8 mouse cellular contexts compared by ENCODE assay signal in the genomic region with DNA sequence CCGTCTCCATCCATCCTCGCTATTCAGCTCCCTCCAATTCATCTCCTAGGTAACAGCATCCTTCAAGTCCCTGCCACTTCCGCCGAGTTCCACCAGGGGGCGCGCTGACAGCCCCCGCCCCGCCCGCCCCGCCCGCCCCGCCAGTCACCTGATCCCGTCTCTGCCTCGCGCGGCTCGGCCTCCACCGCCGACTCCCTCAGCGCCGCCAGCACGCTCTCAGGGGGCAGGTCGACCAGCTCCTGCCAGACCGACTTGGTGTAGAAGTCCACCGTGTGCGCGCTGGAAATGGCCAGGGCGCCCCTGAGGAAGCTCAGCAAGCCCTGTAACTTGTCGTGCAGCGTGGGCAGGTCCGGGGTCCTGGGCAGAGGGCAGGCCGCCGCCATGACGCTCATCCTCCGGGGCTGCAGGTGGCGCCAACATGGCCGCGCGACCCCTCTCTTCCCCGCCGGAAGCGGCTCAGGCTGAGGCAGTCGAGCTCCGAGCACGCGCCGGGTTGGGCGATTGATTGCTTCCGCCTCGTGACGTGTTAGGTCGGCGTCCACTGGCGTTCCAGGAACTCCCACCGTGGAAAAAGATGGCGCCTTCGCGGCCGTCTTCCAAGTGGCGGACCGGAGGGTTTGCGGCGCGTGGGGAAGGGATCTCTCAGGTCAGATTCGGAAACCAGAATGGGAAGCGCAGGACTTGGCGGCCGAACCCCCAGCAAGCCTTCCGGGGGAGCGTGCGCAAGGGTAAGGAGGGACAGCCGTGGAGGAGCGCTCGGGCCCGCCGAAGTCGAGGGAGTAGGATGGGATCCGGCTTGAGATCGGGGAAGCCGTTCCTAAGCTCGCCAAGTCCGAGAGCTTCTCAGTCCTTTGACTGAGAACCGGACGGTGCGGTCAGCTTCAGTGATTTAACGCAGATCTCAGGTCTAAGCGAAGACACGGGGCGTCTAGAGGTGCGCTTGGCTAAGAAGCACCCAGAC. TPM values are rescaled to one million over a fixed set of nuclear protein-coding genes. Genes with fewer than 3 reads are reported as not detected.
A peak's percentile ranks its signal among the peaks of the same experiment; 100 is the strongest.
DNase-seq lines count a peak whose midpoint lies in the region; ATAC-seq lines count a peak whose summit lies in the region.

TSS of gene Ccdc59 (plus strand) at position 140 of the 961 bp plus-strand sequence.
TSS of gene Mettl25 (minus strand) at position 453 of the 961 bp plus-strand sequence.

- peaks cover 30% of the 10 kb centered on the region for H3K36me3 ChIP-seq in lung, embryonic 16.5 days (ENCODE audit: control insufficient read depth, insufficient read depth, low read length)

- under 1% methylated on average over 72 of the region's 90 CpGs for WGBS in lung, embryonic 16.5 days

- H3K27ac ChIP-seq in lung, embryonic 16.5 days (ENCODE audit: low read length), result peak within 1 kb of the TSS; percentile 93

- DNase-seq in MEL-GATA-1-ER (ENCODE audit: extremely low read depth, low read depth), result peak; percentile 79
- peak; percentile 97 for DNase-seq in cerebellum, adult 8-10 months
- peak; percentile 96 for DNase-seq in forelimb bud, embryonic 11.5 days (ENCODE audit: low read depth, low spot score)
- peak; percentile 93 for DNase-seq in layer of hippocampus, adult 9-10 months (ENCODE audit: low spot score)
- peak; percentile 93 for DNase-seq in ovary, postnatal 10 days (ENCODE audit: low spot score)
- peak; percentile 94 for DNase-seq in thymus, postnatal 10 days (ENCODE audit: low spot score in 2 of 2)

- no peaks in the 10 kb centered on the region for H3K27me3 ChIP-seq in lung, embryonic 16.5 days (ENCODE audit: control insufficient read depth, insufficient read depth, low read depth, low read length)

- H3K4me2 ChIP-seq in lung, embryonic 16.5 days (ENCODE audit: low read depth, low read length), result peak within 1 kb of the TSS; percentile 89

- ATAC-seq in hematopoietic stem cell, adult 5-6 weeks (replicated peaks in 1 of 2; ENCODE audit: insufficient read depth in 1 of 2, low FRiP score in 2 of 2, low TSS enrichment in 1 of 2, low read depth in 1 of 2, poor library complexity in 2 of 2, severe bottlenecking in 2 of 2), result peak; percentile 94 to 96
- ATAC-seq in lung, embryonic 16.5 days (ENCODE audit: low read depth), result peak; percentile 98

- peak within 1 kb of the TSS; percentile 94 for H3K4me3 ChIP-seq in lung, embryonic 16.5 days (ENCODE audit: low read length)

- H3K9me3 ChIP-seq in lung, embryonic 16.5 days (ENCODE audit: control insufficient read depth, low read length), result no peaks in the 10 kb centered on the region

- H3K4me1 ChIP-seq in lung, embryonic 16.5 days (replicated peaks; ENCODE audit: control insufficient read depth, insufficient read depth, low read length), result peaks cover 3% of the 10 kb centered on the region; the same call in 1 of the 2 replicates

- H3K9ac ChIP-seq in lung, embryonic 16.5 days (ENCODE audit: low read length), result peak within 1 kb of the TSS; percentile 92

RNA-seq across cellular contexts. Expression of gene Ccdc59, which starts in this region (rescaled TPM):
- total RNA-seq in hematopoietic stem cell, adult 5-6 weeks (2017), result 35.0 and 39.8 TPM in 2 replicates
- polyA plus RNA-seq in lung, embryonic 16.5 days (2015; fragmentation: Nextera tagmentation; extraction: Ambion mirVana), result 56.0 and 59.4 TPM in 2 replicates

RNA-seq across cellular contexts. Expression of gene Mettl25, which starts in this region (rescaled TPM):
- 14.3 and 37.8 TPM in 2 replicates for total RNA-seq in hematopoietic stem cell, adult 5-6 weeks (2017)
- polyA plus RNA-seq in lung, embryonic 16.5 days (2015; fragmentation: Nextera tagmentation; extraction: Ambion mirVana), result 11.5 and 13.4 TPM in 2 replicates

Comparison
In these comparisons a context has a peak if more than half of its experiments do, and no peak if none do; other contexts are left out.
1. Peak in every context shown above with its lines: DNase-seq, ATAC-seq, H3K4me3 ChIP-seq and H3K27ac ChIP-seq.